Comparison of ENCODE assay signal across 12 mouse cellular contexts in genomic region chr9:41918155-41918554, GRCm38 (mm10).
A peak's percentile ranks its signal among the peaks of the same experiment; 100 is the strongest.
DNase-seq lines count a peak whose midpoint lies in the region; ATAC-seq and TF ChIP-seq lines count a peak whose summit lies in the region.
"Had no signal": no experiment of that assay in that cellular context is flagged by ENCODE, and none has a peak within 500 bp of the region (broad histone marks: within the 10 kb centered on the region; RNA-seq: fewer than 3 reads in every experiment).

No protein-coding gene starts in this region.

- TF ChIP-seq POLR2A in limb, embryonic 14.5 days (IDR thresholded peaks at IDR 0.05; ENCODE audit: borderline replicate concordance, extremely low read depth, insufficient read depth, insufficient read length), result no peak

- WGBS in forebrain, postnatal 0 days, result 15% methylated on average over 4 of the region's 4 CpGs
- 37% methylated on average over 4 of the region's 4 CpGs for WGBS in limb, embryonic 14.5 days
- 47% methylated on average over 4 of the region's 4 CpGs for WGBS in neural tube, embryonic 14.5 days

- no peaks in the 10 kb centered on the region for H3K36me3 ChIP-seq in forebrain, postnatal 0 days (ENCODE audit: insufficient read depth)
- H3K36me3 ChIP-seq in limb, embryonic 14.5 days (ENCODE audit: control insufficient read depth, insufficient read depth, low read length), result no peaks in the 10 kb centered on the region
- H3K36me3 ChIP-seq in neural tube, embryonic 14.5 days (ENCODE audit: control insufficient read depth, insufficient read depth, low read length), result no peaks in the 10 kb centered on the region
- H3K36me3 ChIP-seq: heart, embryonic 10.5 days had no signal

- no peaks in the 10 kb centered on the region; the same call in 1 of the 2 replicates for H3K4me1 ChIP-seq in forebrain, postnatal 0 days (ENCODE audit: insufficient read depth)
- peaks cover 24% of the 10 kb centered on the region for H3K4me1 ChIP-seq in limb, embryonic 14.5 days (ENCODE audit: control insufficient read depth, insufficient read depth, low read length)
- peaks cover 5% of the 10 kb centered on the region; the same call in 1 of the 2 replicates for H3K4me1 ChIP-seq in neural tube, embryonic 14.5 days (ENCODE audit: control insufficient read depth, insufficient read depth, low read length)

- H3K9me3 ChIP-seq in forebrain, postnatal 0 days (ENCODE audit: low read length), result no peaks in the 10 kb centered on the region
- H3K9me3 ChIP-seq in limb, embryonic 14.5 days (ENCODE audit: control insufficient read depth, low read length), result no peaks in the 10 kb centered on the region
- no peaks in the 10 kb centered on the region for H3K9me3 ChIP-seq in neural tube, embryonic 14.5 days (ENCODE audit: control insufficient read depth, low read length)
- H3K9me3 ChIP-seq: heart, embryonic 10.5 days had no signal

- no peak overlapping the region for H3K4me3 ChIP-seq in forebrain, postnatal 0 days (ENCODE audit: low read depth, low read length)
- H3K4me3 ChIP-seq in limb, embryonic 14.5 days (replicated peaks; ENCODE audit: low read length), result no peak overlapping the region
- H3K4me3 ChIP-seq in neural tube, embryonic 14.5 days (ENCODE audit: low read depth, low read length), result no peak overlapping the region
- H3K4me3 ChIP-seq: erythroblast, embryonic 14.5 days; heart, embryonic 10.5 days had no signal

- H3K27me3 ChIP-seq in forebrain, postnatal 0 days (ENCODE audit: insufficient read depth, low read length), result no peaks in the 10 kb centered on the region
- H3K27me3 ChIP-seq in limb, embryonic 14.5 days (ENCODE audit: control insufficient read depth, insufficient read depth, low read length), result no peaks in the 10 kb centered on the region
- H3K27me3 ChIP-seq in neural tube, embryonic 14.5 days (ENCODE audit: control insufficient read depth, insufficient read depth, low read length), result no peaks in the 10 kb centered on the region

- ATAC-seq in forebrain, postnatal 0 days, result no peak
- ATAC-seq in limb, embryonic 14.5 days (ENCODE audit: low FRiP score, low read depth), result no peak
- ATAC-seq in neural tube, embryonic 14.5 days (ENCODE audit: low read depth), result no peak

- peak overlapping the region; percentile 69; the same call in 1 of the 2 replicates for H3K27ac ChIP-seq in forebrain, postnatal 0 days (ENCODE audit: low read depth, low read length)
- peak overlapping the region; percentile 84 for H3K27ac ChIP-seq in limb, embryonic 14.5 days (replicated peaks; ENCODE audit: low read depth, low read length)
- H3K27ac ChIP-seq in neural tube, embryonic 14.5 days (ENCODE audit: low read depth, low read length), result peak overlapping the region; percentile 68; the same call in 1 of the 2 replicates

- peak; percentile 41 for DNase-seq in heart, adult 11 months
- no peak for DNase-seq in heart, postnatal 14 days
- DNase-seq in forebrain, postnatal 0 days, result no peak
- DNase-seq in limb, embryonic 14.5 days (ENCODE audit: low spot score), result no peak
- DNase-seq in liver, result no peak
- DNase-seq in cerebellum, adult 18-20 months, result no peak
- no peak for DNase-seq in thymus, postnatal 0 days (ENCODE audit: low spot score)
- DNase-seq: adrenal gland, adult 2 months; heart, postnatal 4 days had no signal

- TF ChIP-seq CTCF in forebrain, postnatal 0 days (IDR thresholded peaks at IDR 0.05; ENCODE audit: low read depth), result no peak

- no peak overlapping the region for H3K9ac ChIP-seq in forebrain, postnatal 0 days
- H3K9ac ChIP-seq in limb, embryonic 14.5 days (ENCODE audit: low read depth, low read length, severe bottlenecking), result 0 out of 2 replicates have a peak overlapping the region, but pooled peaks have one; percentile 44
- H3K9ac ChIP-seq in neural tube, embryonic 14.5 days (replicated peaks; ENCODE audit: low read depth, low read length), result no peak overlapping the region

- intact Hi-C loops in heart, postnatal 14 days (cut with DNase I), result no loop called here

- no peak overlapping the region; the same call in 1 of the 2 replicates for H3K4me2 ChIP-seq in forebrain, postnatal 0 days (ENCODE audit: low read depth)
- H3K4me2 ChIP-seq in limb, embryonic 14.5 days (replicated peaks; ENCODE audit: low read depth, low read length, severe bottlenecking), result peak overlapping the region; percentile 34; the same call in 1 of the 2 replicates
- no peak overlapping the region for H3K4me2 ChIP-seq in neural tube, embryonic 14.5 days (ENCODE audit: low read depth, low read length)
